In the genomic region with DNA sequence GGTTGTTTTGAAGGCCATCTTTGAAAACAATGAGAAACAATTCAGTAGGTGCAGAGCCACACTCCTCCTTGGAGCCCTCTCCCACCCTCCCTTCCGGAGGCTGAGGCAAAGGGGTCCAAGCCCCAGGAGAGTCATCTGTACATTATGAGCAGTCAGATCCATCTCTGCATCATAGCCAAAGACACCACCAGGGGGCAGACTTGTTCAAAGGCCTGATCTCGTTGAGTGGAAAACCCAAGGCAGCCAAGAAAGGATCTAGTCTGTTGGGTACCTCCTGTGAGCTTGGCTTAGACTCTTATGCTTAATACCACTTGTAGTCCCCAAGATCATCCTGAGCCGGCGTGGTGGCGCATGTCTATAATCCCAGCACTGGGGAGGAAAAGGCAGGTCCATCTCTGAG, we compare ENCODE assay signal across 10 mouse cellular contexts. TPM values are rescaled to one million over a fixed set of nuclear protein-coding genes. Genes with fewer than 3 reads are reported as not detected.
DNase-seq lines count a peak whose midpoint lies in the region; ATAC-seq and TF ChIP-seq lines count a peak whose summit lies in the region.
"Had no signal": no experiment of that assay in that cellular context is flagged by ENCODE, and none has a peak within 500 bp of the region (broad histone marks: within the 10 kb centered on the region; RNA-seq: fewer than 3 reads in every experiment).

No protein-coding gene starts in this region.

- H3K4me3 ChIP-seq in kidney, adult 2 months (ENCODE audit: insufficient read depth, low read depth, low read length), result no peak overlapping the region
- H3K4me3 ChIP-seq in kidney, embryonic 16.5 days (ENCODE audit: low read length), result no peak overlapping the region
- H3K4me3 ChIP-seq in liver, embryonic 16.5 days (ENCODE audit: low read depth, low read length), result no peak overlapping the region
- H3K4me3 ChIP-seq: embryonic facial prominence, embryonic 15.5 days; liver, embryonic 15.5 days had no signal

- no peak for ATAC-seq in kidney, embryonic 16.5 days (ENCODE audit: low FRiP score, low TSS enrichment)
- peak; percentile 31; the same call in 1 of the 2 replicates for ATAC-seq in liver, embryonic 16.5 days (ENCODE audit: low read depth)

- no peaks in the 10 kb centered on the region for H3K36me3 ChIP-seq in kidney, adult 2 months (ENCODE audit: control insufficient read depth, insufficient read depth, low read length)
- H3K36me3 ChIP-seq in kidney, embryonic 16.5 days (ENCODE audit: insufficient read depth, low read length), result no peaks in the 10 kb centered on the region
- H3K36me3 ChIP-seq in liver, embryonic 16.5 days (ENCODE audit: control insufficient read depth, insufficient read depth), result no peaks in the 10 kb centered on the region
- H3K36me3 ChIP-seq: embryonic facial prominence, embryonic 15.5 days; liver, embryonic 15.5 days had no signal

- H3K9ac ChIP-seq in kidney, embryonic 16.5 days (replicated peaks; ENCODE audit: low read length), result no peak overlapping the region
- no peak overlapping the region for H3K9ac ChIP-seq in liver, embryonic 16.5 days (ENCODE audit: low read depth, low read length)
- H3K9ac ChIP-seq: embryonic facial prominence, embryonic 15.5 days; liver, embryonic 15.5 days had no signal

- no peaks in the 10 kb centered on the region for H3K27me3 ChIP-seq in kidney, adult 2 months (replicated peaks; ENCODE audit: control insufficient read depth, insufficient read depth, low read length)
- no peaks in the 10 kb centered on the region for H3K27me3 ChIP-seq in kidney, embryonic 16.5 days (ENCODE audit: insufficient read depth, low read length)
- no peaks in the 10 kb centered on the region for H3K27me3 ChIP-seq in liver, embryonic 16.5 days (ENCODE audit: control insufficient read depth, insufficient read depth, low read depth, low read length)
- H3K27me3 ChIP-seq: embryonic facial prominence, embryonic 15.5 days had no signal

- no peak for TF ChIP-seq POLR2A in kidney, adult 2 months (IDR thresholded peaks at IDR 0.05; ENCODE audit: low read depth, low read length)

- H3K27ac ChIP-seq in kidney, adult 2 months (ENCODE audit: insufficient read depth, low read depth, low read length), result no peak overlapping the region
- no peak overlapping the region for H3K27ac ChIP-seq in kidney, embryonic 16.5 days (ENCODE audit: low read length)
- no peak overlapping the region for H3K27ac ChIP-seq in liver, embryonic 16.5 days (ENCODE audit: low read length)
- H3K27ac ChIP-seq: embryonic facial prominence, embryonic 15.5 days; liver, embryonic 15.5 days had no signal

- H3K9me3 ChIP-seq in kidney, embryonic 16.5 days (ENCODE audit: low read length), result peaks cover 14% of the 10 kb centered on the region
- H3K9me3 ChIP-seq in liver, embryonic 16.5 days (replicated peaks; ENCODE audit: control insufficient read depth, low read length), result no peaks in the 10 kb centered on the region
- H3K9me3 ChIP-seq: liver, embryonic 15.5 days had no signal

- no peaks in the 10 kb centered on the region for H3K4me1 ChIP-seq in kidney, adult 2 months (ENCODE audit: control insufficient read depth, insufficient read depth, low read length)
- H3K4me1 ChIP-seq in kidney, embryonic 16.5 days (ENCODE audit: insufficient read depth, low read length), result no peaks in the 10 kb centered on the region
- no peaks in the 10 kb centered on the region for H3K4me1 ChIP-seq in liver, embryonic 16.5 days (ENCODE audit: control insufficient read depth, low read depth, low read length)
- H3K4me1 ChIP-seq: embryonic facial prominence, embryonic 15.5 days had no signal

- no peak overlapping the region for H3K4me2 ChIP-seq in kidney, embryonic 16.5 days (replicated peaks; ENCODE audit: low read depth, low read length)
- H3K4me2 ChIP-seq in liver, embryonic 16.5 days (ENCODE audit: low read depth, low read length), result no peak overlapping the region
- H3K4me2 ChIP-seq: embryonic facial prominence, embryonic 15.5 days; liver, embryonic 15.5 days had no signal

- 71% methylated on average over 5 of the region's 5 CpGs for WGBS in kidney, adult 2 months
- 75% methylated on average over 5 of the region's 5 CpGs for WGBS in kidney, embryonic 16.5 days
- 46% methylated on average over 5 of the region's 5 CpGs for WGBS in liver, embryonic 16.5 days (ENCODE audit: insufficient replicate concordance)

- peak; percentile 50 for DNase-seq in kidney, adult 2 months
- DNase-seq in adipocyte (ENCODE audit: low spot score), result peak; percentile 24
- peak; percentile 26 for DNase-seq in cerebellum, adult 9-11 months
- peak; percentile 27 for DNase-seq in kidney, postnatal 14 days
- peak; percentile 11 to 21 for DNase-seq in right cerebral cortex, postnatal 36 days (ENCODE audit: low spot score in 2 of 2)
- no peak for DNase-seq in ovary, postnatal 14 days (ENCODE audit: low spot score)

- TF ChIP-seq CTCF in kidney, adult 2 months (conservative IDR thresholded peaks at IDR 0.05; ENCODE audit: insufficient read depth, insufficient read length, low read depth, low read length), result peak; percentile 64

RNA-seq across cellular contexts. Expression of gene Padi3, which starts 11.5 kb away (rescaled TPM):
- polyA plus RNA-seq in kidney, adult 2 months (2012; rRNA removed), result 0.03 TPM in 2 replicates
- 0.10 and 0.17 TPM in 2 replicates for polyA plus RNA-seq in kidney, embryonic 16.5 days (2015; fragmentation: Nextera tagmentation; extraction: Ambion mirVana)
- 0.09 and 0.11 TPM in 2 replicates for polyA plus RNA-seq in liver, embryonic 16.5 days (2015; fragmentation: Nextera tagmentation; extraction: Ambion mirVana)

RNA-seq across cellular contexts. Expression of gene Padi1, which starts 23.6 kb away (rescaled TPM):
- 0.13 and 0.23 TPM in 2 replicates for polyA plus RNA-seq in kidney, adult 2 months (2012; rRNA removed)
- 0.26 and 0.33 TPM in 2 replicates for polyA plus RNA-seq in kidney, embryonic 16.5 days (2015; fragmentation: Nextera tagmentation; extraction: Ambion mirVana)
- polyA plus RNA-seq in liver, embryonic 16.5 days (2015; fragmentation: Nextera tagmentation; extraction: Ambion mirVana), result 0.02 TPM in 1 of 2 replicates, not detected in the other

RNA-seq across cellular contexts. Expression of gene Padi4, which starts 48.0 kb away (rescaled TPM):
- polyA plus RNA-seq in kidney, adult 2 months (2012; rRNA removed), result 0.38 and 0.44 TPM in 2 replicates
- 1.0 and 1.1 TPM in 2 replicates for polyA plus RNA-seq in kidney, embryonic 16.5 days (2015; fragmentation: Nextera tagmentation; extraction: Ambion mirVana)
- polyA plus RNA-seq in liver, embryonic 16.5 days (2015; fragmentation: Nextera tagmentation; extraction: Ambion mirVana), result 3.1 and 4.2 TPM in 2 replicates
